Mouse (Mus musculus): ENCODE data around the gene Mrpl49.
A peak's percentile ranks its signal among the peaks of the same experiment; 100 is the strongest.

Mrpl49 gene

DNA sequence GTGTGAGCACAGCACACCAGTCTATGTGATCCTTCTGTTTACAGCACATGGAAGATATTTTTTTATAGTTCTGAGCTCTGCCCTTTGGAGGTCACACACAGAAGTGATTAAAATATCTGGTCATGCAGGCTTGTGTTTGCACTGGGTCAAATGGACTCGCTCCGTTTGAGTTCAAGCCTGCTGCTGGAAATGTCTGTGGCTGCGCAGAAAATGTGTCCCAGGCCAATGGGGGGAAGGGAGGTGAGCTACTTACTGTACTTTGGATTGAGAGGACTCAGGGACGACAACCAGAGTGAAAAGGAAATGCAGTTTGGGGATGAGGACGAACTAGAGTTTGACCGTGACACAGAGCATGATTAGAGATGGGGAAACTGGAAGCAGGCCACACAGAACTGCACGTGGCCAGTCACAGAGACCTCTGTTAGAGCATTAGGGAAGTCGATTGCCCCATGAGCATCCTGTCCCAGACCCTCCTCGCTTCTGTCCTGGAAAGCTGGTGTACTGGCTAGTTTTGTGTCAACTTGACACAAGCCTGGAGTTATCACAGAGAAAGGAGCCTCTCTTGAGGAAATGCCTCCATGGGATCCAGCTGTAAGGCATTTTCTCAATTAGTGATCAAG, 21.5 kb downstream of the Mrpl49 start:
- no peak for DNase-seq

DNA sequence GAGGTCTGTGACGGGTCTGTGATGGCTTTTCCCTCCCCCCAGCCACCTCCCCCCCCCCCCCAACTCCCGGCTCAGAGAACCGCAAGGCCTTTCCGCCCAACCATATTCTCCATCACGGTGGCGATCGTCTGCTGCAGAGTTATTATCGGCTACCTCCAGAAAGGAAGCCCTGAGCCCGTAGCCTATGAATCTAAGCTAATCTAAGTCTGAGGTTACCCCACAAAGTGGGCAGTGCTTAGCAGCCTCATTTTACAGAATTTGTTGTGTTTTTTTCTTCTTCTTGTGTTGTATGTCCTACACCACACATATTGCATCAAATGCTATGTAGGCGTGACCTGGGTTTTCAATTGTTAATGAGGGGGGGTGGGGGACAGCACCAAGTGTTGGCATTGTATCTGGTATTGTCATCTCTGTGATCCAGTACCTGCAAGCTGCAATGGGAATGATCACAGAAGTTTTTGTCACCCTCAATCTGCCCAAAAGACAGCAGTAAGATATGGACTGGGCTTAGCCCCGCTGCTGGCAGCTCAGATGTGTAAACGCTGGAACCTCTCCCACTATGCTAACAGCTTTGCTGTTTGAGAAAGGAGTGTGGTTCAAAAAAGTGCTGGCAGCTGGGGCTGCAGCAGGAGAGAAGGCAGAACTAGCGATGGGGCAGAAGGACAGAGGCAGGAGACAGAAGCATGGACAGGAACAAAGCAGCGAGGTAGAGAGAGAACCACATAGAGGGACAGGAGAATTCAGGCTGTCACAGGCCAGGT, 26.9 kb downstream of the Mrpl49 start:
- DNase-seq = no peak

DNA sequence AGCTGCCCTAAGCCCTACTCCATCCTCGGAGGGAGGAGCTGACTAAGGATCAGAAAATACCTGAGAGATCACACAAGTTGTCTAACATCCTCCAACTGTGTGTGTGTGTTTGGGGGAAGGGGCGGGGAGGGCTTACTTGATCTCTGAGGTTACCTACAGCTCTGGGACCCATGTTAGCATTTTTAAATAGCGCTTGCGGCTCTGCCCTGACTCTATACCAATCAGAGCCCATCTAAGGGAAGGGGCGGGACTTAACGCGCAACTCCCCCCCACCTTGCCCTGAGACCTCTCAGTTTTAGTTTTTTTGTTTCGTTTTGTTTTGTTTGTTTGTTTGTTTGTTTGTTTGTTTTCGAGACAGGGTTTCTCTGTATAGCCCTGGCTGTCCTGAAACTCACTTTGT, 28.2 kb downstream of the Mrpl49 start:
- no peak for DNase-seq

- no peak for DNase-seq
These were observed 28.6 kb downstream of the Mrpl49 start for GRCm38 (mm10) chr19:6028991-6029390.

GRCm38 (mm10) chr19:6023930-6024329, 33.7 kb downstream of the Mrpl49 start:
- DNase-seq = no peak

GRCm38 (mm10) chr19:6023059-6023458, 34.5 kb downstream of the Mrpl49 start:
- DNase-seq = no peak

GRCm38 (mm10) chr19:6020276-6020675, 37.3 kb downstream of the Mrpl49 start:
- no peak for DNase-seq

DNA sequence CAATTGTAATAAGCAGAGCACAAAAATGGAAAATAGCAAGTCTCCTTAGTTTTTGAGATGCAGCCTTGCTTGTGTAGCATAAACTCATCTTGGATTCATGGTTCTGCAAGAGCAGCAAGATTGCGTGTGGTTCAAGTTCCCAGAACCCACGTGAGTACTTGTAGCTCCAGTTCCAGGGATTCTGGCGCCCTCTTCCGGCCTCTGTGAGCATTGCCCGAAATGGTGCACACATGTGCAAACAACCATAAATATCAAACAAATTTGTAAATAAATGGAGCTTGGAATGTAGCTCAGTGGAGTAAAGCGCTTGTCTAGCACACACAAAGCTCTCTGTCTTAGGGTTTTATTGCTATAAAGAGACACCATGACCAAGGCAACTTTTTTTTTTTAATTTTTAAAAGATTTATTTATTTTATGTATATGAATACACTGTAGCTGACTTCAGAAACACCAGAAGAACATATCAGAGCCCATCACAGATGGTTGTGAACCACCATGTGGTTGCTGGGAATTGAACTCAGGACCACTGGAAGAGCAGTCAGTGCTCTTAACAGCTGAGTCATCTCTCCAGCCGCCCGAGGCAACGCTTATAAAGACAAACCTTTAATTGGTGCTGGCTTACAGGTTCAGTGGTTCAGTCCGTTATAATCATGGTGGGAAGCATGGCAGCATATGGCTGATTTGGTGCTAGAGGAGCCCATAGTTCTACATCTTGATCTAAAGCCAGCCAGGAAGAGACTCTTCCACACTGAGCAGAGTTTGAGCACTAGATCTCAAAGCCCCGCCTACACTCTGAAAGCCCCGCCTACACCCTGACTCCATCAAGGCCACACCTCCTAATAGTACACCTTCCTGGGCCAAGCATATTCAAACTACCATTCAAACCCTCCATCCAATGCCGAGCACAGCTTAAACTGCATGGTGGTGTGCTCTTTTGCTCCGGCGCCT, 39.2 kb downstream of the Mrpl49 start:
- DNase-seq = peak; percentile 92 to 96

DNA sequence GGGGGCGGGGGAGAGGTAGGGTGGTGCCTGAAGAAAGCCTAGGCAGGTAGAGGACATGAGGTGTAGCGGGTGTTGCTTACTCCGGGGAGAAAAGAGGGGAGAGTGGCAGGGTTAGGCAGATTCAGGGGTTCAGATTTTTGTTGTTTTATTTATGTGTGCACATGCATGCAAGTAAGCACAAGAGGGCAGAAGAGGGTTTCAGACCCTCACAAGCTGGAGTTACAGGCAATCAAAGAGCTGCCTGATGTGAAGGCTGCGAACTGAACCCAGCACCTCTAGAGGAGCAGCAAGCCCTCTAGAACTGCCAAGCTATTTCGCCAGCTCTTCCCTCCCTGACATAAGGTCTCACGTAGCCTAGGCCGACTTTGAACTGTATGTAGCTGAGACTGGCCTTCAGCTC, 41.1 kb downstream of the Mrpl49 start:
- no peak for DNase-seq

GRCm38 (mm10) chr19:6015511-6016315, 41.9 kb downstream of the Mrpl49 start, which contains the start of gene Capn1:
Capn1 (minus strand) TSS chr19:6015897.
- peak; percentile 71 to 84 for DNase-seq

- DNase-seq = peak; percentile 29 to 65
These were observed 42.5 kb downstream of the Mrpl49 start for GRCm38 (mm10) chr19:6014991-6015510.

- DNase-seq = peak in 1 of 2 experiments; percentile 20
These were observed 43.9 kb downstream of the Mrpl49 start for GRCm38 (mm10) chr19:6013691-6014090.

DNA sequence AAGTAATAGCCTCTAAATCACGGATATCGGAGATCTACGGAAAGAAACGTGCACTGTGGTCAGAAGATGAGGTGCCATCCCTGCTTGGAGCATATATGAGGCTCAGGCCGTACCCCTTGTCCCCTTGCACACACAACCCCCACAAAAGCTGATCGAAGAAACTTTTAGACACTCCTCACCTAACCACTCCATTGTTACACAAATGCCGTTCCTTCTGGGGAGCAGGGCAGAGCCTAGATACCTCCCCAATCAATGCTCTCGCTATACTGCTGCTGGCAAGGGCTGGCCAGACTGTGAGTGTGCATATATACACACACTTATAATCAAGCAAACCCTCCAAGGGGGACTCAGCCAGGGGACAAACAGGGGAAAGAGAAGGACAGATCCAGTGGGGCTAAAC, 48.4 kb downstream of the Mrpl49 start:
- no peak for DNase-seq

GRCm38 (mm10) chr19:6007013-6007412, 50.6 kb downstream of the Mrpl49 start:
- DNase-seq = no peak

- DNase-seq = no peak
These were observed 52.0 kb downstream of the Mrpl49 start for GRCm38 (mm10) chr19:6005541-6005940.
